Mouse (Mus musculus): Measurements from ENCODE around the gene Cers3. TPM values are rescaled to one million over a fixed set of nuclear protein-coding genes. Genes with fewer than 3 reads are reported as not detected.

The Cers3 gene
- under 1 TPM; 0.10 to 0.23 TPM for total RNA-seq (2021)
- long read RNA-seq, experiment 1 = 0 reads
- long read RNA-seq, experiment 2 = 0 reads

GRCm38 (mm10) chr7:66743377-66743781 lies at the start of gene Cers3:
Gene Cers3, plus strand, starts transcription at chr7:66743504.
- no peak for DNase-seq

DNA sequence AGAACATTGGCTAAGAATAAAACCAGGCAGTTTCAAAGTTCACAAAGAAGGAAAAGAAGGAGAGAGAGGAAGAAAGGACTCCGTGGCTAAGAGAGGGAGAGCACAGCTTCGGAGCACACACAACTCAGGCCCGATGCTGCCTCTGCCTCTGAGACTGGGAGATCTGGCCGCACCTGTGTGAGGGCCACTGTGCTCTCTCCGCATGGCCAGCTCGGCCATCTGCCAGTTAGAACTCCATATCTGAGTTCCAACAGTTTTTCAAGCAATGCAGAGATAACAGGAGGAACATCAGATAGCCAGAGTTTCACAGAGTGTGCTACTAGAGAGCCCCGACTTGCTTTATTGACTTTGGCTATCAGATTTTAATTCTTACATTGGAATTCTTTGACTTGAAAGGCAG lies 48.8 kb upstream of the Cers3 start:
- no peak for DNase-seq

DNA sequence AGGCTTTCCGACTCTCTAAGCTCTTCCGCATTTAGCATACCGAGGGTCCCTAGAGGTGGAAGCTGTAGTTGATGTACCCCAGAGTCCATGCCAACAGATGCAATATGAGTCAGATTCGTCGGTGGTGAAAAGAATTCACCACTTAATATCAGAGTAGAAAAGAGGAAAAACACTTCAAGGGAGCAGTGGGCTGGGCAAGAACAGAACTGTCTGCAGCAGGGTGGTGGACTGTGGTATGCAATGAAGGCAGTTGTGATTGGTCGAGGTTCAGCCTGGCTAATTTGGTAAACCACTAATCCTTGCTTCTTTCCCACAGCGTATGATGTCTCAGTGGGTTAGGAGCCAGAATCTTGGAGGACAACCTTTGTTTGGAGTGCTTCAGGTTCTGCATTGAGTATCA lies 40.6 kb upstream of the Cers3 start:
- DNase-seq = no peak

DNA sequence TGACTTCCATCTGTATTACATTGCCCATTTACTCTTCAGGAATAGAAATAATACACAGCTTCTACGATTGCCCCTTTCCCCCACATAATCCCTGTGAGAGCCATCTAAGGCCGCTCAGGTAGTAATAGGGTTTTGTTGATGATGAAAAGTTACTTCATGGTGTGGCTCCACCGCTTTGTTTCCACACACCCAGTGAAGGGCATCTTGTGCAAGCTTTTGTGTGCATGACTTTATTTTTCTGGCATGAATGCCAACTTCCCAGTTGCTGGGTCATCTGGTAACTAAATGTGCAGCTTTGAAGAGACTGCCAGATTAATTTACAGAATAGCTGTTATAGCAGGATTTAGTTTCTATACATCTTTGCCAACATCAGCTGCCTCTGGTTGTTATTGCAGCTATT lies 38.7 kb upstream of the Cers3 start:
- peak in 1 of 2 experiments; percentile 47 for DNase-seq

DNA sequence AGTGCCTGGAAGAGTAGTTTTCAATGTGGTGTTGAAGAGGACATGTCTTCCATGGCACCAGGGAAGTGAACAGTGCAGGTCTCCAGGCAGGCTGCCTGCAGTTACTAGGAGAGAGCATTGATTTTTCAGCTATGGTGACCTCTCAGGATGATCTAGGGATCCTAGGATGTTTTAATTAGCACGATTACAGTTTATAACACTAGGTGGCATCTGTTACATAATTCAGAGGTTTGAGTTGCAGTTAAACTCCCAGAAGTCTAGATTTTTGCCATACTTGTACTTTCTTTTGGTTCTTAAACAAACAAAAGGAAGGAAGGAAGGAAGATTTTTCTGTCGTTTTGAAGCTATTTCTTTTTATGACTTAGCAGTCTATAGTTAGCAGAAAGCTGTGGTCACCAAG lies 32.1 kb upstream of the Cers3 start:
- no peak for DNase-seq

- DNase-seq = no peak
Measured at GRCm38 (mm10) chr7:66724514-66724913, 18.8 kb upstream of the Cers3 start.

DNA sequence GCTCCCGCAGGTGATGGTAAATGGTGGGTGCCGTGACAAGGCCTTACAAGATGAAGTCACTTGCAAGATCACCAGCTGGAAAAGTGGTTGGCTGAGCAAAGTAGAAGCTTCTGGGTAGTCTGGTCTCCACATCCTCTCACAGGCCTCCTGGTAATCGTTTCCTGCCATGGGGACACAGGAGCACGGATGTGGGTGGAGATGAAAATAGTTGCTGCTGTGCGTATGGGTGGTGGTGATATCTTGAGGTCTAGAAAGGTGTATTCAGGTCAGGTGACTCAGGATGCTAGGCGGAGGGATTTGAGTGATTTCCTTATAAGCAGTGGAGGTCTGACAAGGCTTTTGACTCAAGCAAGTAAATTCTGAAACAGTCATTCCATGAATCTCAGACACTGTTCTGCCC lies 18.4 kb upstream of the Cers3 start:
- DNase-seq = no peak

DNA sequence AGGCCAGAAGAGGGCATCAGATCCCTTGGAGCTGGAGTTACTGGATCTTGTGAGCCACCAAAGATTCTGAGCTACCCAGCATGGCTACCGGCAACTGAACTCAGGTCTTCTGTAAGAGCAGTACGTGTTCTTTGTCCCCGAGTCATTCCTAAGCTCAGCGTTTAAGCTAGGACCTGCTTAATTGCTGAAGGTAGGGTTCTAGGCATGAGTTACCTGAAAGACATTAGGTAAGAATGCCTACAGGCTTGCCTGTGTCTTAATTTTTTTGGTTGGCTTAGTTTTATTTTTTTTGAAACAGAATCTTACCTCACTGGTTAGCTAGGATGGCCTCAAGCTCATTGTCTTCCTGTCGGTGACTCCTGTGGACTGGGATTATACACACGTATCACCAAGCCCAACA lies 15.2 kb upstream of the Cers3 start:
- DNase-seq = no peak

- peak in 1 of 2 experiments; percentile 9 for DNase-seq
Measured at GRCm38 (mm10) chr7:66729232-66729631, 14.1 kb upstream of the Cers3 start.

GRCm38 (mm10) chr7:66733431-66733830 lies 9.9 kb upstream of the Cers3 start:
- DNase-seq = no peak

GRCm38 (mm10) chr7:66733882-66734281 lies 9.4 kb upstream of the Cers3 start:
- DNase-seq = no peak

DNA sequence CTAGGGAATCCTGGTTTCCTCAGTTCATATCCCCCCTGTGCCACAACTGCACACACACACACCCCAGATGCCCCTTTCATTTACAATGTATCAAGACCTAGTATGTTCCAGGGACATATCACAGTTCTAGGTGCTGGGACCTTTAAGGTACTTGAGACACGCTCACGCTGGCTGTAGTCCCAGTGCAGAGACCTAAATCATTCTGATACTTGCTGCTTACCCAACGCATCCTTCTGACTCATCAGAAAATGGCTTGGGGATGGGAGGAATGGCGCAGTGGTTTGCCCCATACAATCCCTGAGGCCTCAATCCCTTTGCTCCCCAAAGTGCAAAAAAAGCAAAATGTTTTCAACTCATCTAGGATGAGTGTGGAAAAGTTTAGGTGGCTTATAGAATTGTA lies 8.8 kb upstream of the Cers3 start:
- peak; percentile 38 to 51 for DNase-seq

DNA sequence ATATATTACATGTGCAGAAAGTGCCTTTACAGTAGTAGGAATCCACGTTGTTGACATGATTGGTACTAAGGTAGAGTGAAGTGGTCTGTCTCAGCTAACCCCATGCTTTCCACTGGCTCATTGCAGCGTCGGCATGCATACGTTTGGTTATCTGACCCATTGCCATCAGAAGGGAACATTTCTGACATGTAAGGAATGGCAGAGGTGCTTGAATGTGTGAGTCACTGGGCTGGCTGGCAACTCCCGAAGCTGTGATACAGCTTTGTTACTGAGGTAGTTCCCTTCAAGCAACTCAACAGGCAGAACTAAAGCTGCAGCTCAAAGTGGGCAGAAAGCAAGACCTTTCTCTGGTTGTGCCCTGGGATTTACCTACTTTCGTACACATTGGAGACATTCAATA lies 8.3 kb upstream of the Cers3 start:
- DNase-seq = peak in 1 of 2 experiments; percentile 13

- no peak for DNase-seq
Measured at GRCm38 (mm10) chr7:66737418-66737817, 5.9 kb upstream of the Cers3 start.

DNA sequence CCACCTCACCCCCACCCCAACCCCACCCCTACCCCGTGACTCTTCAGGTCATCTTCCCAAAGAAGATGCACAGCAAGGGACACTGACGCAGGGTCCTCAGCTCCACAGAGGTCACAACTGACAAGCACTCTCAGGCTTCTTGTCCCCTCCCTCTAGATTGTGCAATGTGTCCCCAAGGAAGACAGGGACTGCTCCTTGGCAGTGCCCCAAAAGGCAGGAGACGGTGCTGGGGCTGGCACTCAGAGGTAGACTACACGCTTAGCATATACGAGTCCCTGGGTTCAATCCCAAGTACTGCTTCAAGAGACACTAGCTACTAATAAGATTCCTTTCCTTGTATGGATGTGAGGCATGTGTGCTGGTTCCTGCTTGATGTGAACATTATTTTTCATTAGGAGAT lies 2.3 kb upstream of the Cers3 start:
- DNase-seq = peak in 1 of 2 experiments; percentile 13

DNA sequence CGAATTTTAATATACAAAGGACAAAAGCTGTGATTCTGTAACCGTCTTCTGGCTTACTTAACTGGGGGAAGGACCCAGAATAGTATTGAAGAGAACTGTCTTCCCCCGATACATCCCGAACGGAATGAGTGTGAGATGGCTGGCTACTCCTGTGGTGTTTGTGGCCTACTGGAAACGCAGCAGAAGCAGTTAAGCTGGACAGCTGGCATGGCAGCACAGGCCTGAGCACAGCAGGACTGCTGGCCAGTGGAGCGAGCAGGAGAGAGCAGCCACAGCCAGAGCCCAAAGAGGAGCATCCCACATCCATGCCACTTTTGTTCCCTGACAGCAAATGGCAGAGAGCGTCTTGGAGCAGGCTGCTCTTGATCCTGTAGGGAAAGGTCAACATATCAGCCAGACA lies 1.9 kb upstream of the Cers3 start:
- no peak for DNase-seq

GRCm38 (mm10) chr7:66746972-66747371 lies 3.7 kb downstream of the Cers3 start:
- DNase-seq = peak in 1 of 2 experiments; percentile 21

DNA sequence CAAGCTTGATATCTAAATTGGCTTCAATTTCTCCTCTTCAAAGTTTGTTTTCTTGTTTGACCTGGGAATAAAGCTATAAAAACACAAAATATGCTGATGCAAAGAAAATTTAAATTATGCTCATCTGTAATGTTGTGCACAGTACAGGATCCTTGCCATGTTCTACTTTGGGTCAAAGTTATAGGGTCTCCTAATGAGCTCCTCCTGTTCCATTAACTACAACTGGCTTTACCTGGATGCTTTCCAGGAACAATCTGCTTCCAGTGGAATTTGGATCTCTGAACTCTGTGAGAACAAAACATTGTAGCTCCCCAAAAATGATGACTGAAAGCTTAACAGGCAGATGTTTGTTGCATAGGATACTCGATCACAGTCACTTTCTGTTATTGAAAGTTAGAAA lies 6.7 kb downstream of the Cers3 start:
- DNase-seq = no peak

GRCm38 (mm10) chr7:66753816-66754215 lies 10.5 kb downstream of the Cers3 start:
- peak; percentile 60 to 65 for DNase-seq

DNA sequence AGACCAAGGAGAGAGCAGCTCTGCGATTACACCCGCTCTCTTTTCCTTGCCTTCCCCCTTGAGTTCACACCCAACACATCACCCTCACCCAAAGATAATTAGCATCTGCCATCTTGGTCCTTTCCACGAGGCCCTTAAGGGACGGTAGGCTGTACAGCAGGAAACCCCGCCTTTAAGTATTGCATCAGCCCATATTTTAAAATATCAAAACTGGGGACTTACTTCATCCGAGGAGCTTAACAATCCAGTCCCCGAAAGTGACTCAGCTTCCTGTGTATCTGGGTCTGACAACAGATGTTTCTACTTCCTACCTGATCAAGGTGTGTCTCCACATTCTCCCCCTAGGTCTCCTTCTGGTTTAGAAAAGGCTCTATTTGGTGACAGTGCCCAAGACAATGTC lies 12.3 kb downstream of the Cers3 start:
- DNase-seq = no peak

DNA sequence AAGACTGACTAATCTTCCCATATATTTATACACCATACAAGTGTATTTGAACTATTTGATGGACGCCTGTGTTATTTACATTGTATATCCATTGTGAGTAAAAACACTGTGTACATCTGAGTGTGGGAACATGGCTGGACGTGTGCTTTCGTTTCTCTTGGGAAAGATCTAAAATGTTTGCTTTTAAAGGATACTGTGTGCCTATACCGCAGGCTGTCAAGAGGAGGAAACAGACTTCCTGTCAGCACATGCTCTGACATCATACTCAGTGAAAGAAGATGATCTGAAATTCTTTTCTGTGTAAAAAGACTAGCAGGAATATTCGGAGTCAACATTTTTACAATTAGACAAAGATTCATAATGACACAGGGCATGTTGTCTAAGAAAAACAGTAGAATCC lies 26.6 kb downstream of the Cers3 start:
- no peak for DNase-seq

- no peak for DNase-seq
Measured at GRCm38 (mm10) chr7:66770706-66771105, 27.4 kb downstream of the Cers3 start.

GRCm38 (mm10) chr7:66771252-66771651 lies 27.9 kb downstream of the Cers3 start:
- DNase-seq = no peak

DNA sequence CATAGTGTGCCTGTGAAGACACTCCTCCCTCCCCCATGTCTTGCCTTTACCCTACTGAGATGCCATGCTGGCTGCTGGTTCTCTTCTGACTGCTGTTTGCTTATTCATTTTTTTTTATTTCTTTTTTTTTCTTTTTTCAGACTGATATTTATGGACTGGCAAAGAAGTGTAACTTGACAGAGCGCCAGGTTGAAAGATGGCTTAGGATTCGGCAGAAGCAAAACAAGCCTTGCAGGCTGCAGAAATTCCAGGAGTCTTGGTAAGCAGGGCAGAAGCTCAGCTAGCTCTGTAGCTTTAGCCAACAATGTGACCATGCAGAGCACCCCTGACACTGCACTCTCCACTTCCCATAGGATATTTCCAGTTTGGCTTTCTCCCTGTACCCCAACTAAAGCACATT lies 36.1 kb downstream of the Cers3 start:
- peak in 1 of 2 experiments; percentile 13 for DNase-seq
